Mouse (Mus musculus) intestine, embryonic 14.5 days (tissue): ENCODE results near the gene Serpina16. TPM values are rescaled to one million over a fixed set of nuclear protein-coding genes. Genes with fewer than 3 reads are reported as not detected.
"Not testable (repeated sequence)": the region's sequence is repeated elsewhere in the genome, so short reads cannot be mapped to it uniquely, and the experiment has no call there.

Experiments
- ATAC-seq: fragments of 200-750 bp; cut with Nextera tagmentation; replicated peaks from 2 replicates; pipeline ENCODE4 v1.8.0; 2017; ENCODE audit warnings: low read depth, moderate number of reproducible peaks, moderate TSS enrichment, moderate library complexity; ENCODE audit not compliant: low FRiP score, low TSS enrichment
- DNase-seq: peaks from one replicate; pipeline ENCODE4 v3.0.0-alpha.2; 2018; ENCODE audit warnings: low spot score
- H3K27ac ChIP-seq: fragments of 300-500 bp; sonication (generic); 2 replicates; pipeline ENCODE4 v1.5.1; 2014; ENCODE audit warnings: low read depth, mild to moderate bottlenecking, control low read depth
- H3K27me3 ChIP-seq: fragments of 300-500 bp; sonication (generic); replicated peaks from 2 replicates; pipeline ENCODE4 v1.6.1; 2014; ENCODE audit warnings: low read length, control low read depth; ENCODE audit not compliant: control insufficient read depth, insufficient read depth
- H3K36me3 ChIP-seq: fragments of 300-500 bp; sonication (generic); 2 replicates; pipeline ENCODE4 v1.6.1; 2014; ENCODE audit warnings: low read length, control low read depth; ENCODE audit not compliant: control insufficient read depth, insufficient read depth
- H3K4me1 ChIP-seq: fragments of 300-500 bp; sonication (generic); replicated peaks from 2 replicates; pipeline ENCODE4 v1.6.1; 2014; ENCODE audit warnings: low read length, control low read depth, mixed read lengths; ENCODE audit not compliant: control insufficient read depth, insufficient read depth
- H3K4me2 ChIP-seq: fragments of 300-500 bp; sonication (generic); 2 replicates; pipeline ENCODE4 v1.6.1; 2014; ENCODE audit warnings: low read length
- H3K4me3 ChIP-seq: fragments of 300-500 bp; sonication (generic); 2 replicates; pipeline ENCODE4 v1.5.1; 2014; ENCODE audit warnings: low read depth, low read length, control low read depth, mixed read lengths
- H3K9ac ChIP-seq: fragments of 300-500 bp; sonication (generic); 2 replicates; pipeline ENCODE4 v1.6.1; 2014; ENCODE audit warnings: mild to moderate bottlenecking, low read length
- H3K9me3 ChIP-seq: fragments of 300-500 bp; sonication (generic); 2 replicates; pipeline ENCODE4 v1.6.1; 2016; ENCODE audit warnings: low read length, control low read depth; ENCODE audit not compliant: control insufficient read depth
- WGBS: fragments of 180-500 bp; shearing (Covaris S2); extraction: QIAGEN DNeasy Blood & Tissue Kit; methylation state at CpG from one replicate; pipeline ENCODE4 v1.1.7; 2014; 5-methylcytosine and 5-hydroxymethylcytosine counted together
- polyA plus RNA-seq: library from polyadenylated mRNA; unstranded; fragments of >200 nt; fragmentation: Nextera tagmentation; extraction: Ambion mirVana; gene quantifications from 2 replicates; pipeline ENCODE4 v1.2.1, GENCODE M21; 2014

Serpina16 gene
- polyA plus RNA-seq, 1 experiment from 2014 or later, result 0.27 TPM

- Histone ChIP-seq H3K4me2 (no peak overlapping the region), H3K27me3 (no peaks in the 10 kb centered on the region), H3K36me3 (no peaks in the 10 kb centered on the region), H3K9me3 (no peaks in the 10 kb centered on the region), H3K4me3 (no peak overlapping the region), H3K27ac (no peak overlapping the region), H3K4me1 (no peaks in the 10 kb centered on the region), H3K9ac (no peak overlapping the region)
- DNase-seq, result no peak
- ATAC-seq, result no peak
- WGBS, result 71% methylated on average over 3 of the region's 3 CpGs
Measured at GRCm38 (mm10) chr12:103686050-103686449, 10.1 kb upstream of the Serpina16 start.

DNA sequence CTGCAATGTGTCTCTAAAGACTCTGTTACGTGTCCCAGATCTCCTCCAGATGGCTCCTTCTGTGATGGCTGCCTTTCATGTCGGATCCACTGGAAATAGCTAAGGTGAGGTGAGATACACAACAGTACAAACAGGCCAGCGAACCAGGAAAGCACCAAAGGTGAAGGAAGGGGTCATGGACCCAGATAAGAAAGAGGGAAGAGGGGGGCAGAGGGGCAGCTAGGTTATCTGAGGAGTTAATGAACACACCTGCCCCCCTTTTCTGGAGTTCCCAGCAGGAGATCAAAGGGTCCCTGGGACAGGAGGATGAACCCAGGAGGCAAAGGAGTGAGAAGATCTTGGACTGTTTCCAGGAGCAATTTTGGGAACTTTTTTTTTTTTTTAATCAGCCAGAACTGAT lies 9.4 kb upstream of the Serpina16 start:
- ATAC-seq (no peak), DNase-seq (no peak)
- no peak overlapping the region for H3K27ac ChIP-seq
- no peak overlapping the region for H3K4me3 ChIP-seq
- no peak overlapping the region for H3K9ac ChIP-seq
- 33% methylated on average over 3 of the region's 3 CpGs for WGBS
- H3K9me3 ChIP-seq, result no peaks in the 10 kb centered on the region
- H3K4me1 ChIP-seq, result no peaks in the 10 kb centered on the region
- no peaks in the 10 kb centered on the region for H3K27me3 ChIP-seq
- no peak overlapping the region for H3K4me2 ChIP-seq
- H3K36me3 ChIP-seq, result no peaks in the 10 kb centered on the region

- H3K36me3 ChIP-seq, result no peaks in the 10 kb centered on the region
- DNase-seq (no peak), ATAC-seq (no peak)
- no peak overlapping the region for H3K4me3 ChIP-seq
- H3K4me1 ChIP-seq, result no peaks in the 10 kb centered on the region
- H3K27me3 ChIP-seq, result no peaks in the 10 kb centered on the region
- WGBS, result 38% methylated on average over 4 of the region's 4 CpGs
- H3K4me2 ChIP-seq, result no peak overlapping the region
- no peak overlapping the region for H3K27ac ChIP-seq
- no peak overlapping the region for H3K9ac ChIP-seq
- H3K9me3 ChIP-seq, result no peaks in the 10 kb centered on the region
Measured at GRCm38 (mm10) chr12:103683775-103684174, 7.8 kb upstream of the Serpina16 start.

DNA sequence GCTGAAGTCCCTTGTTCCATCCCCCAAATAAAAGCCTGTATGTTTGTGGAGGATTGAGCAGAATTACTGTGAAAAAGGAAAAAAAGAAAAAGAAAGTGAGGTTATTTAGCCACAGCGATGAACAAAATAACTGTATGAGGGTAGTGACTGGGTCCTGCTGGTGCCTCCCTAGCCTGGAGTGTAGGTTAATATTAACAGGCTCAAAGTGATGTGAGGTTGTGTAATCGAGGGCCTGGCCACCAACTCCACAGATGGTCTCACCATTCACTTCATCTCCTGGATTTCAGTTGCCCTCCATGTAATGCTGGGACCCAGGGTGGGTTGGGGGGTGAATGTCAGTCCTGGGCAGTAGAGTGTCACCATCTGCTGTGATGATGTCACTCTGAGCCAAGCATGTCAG lies 5.8 kb upstream of the Serpina16 start:
- ATAC-seq, result peak; percentile 71
- WGBS, result 64% methylated on average over 2 of the region's 2 CpGs
- H3K4me1 ChIP-seq, result no peaks in the 10 kb centered on the region
- no peaks in the 10 kb centered on the region for H3K9me3 ChIP-seq
- H3K4me2 ChIP-seq, result no peak overlapping the region
- no peak overlapping the region for H3K4me3 ChIP-seq
- DNase-seq, result no peak
- no peak overlapping the region for H3K27ac ChIP-seq
- H3K27me3 ChIP-seq, result no peaks in the 10 kb centered on the region
- no peaks in the 10 kb centered on the region for H3K36me3 ChIP-seq
- H3K9ac ChIP-seq, result no peak overlapping the region

GRCm38 (mm10) chr12:103681169-103681568 lies 5.2 kb upstream of the Serpina16 start:
- Histone ChIP-seq H3K4me1 (no peaks in the 10 kb centered on the region), H3K9me3 (no peaks in the 10 kb centered on the region), H3K9ac (no peak overlapping the region), H3K27me3 (no peaks in the 10 kb centered on the region), H3K4me3 (no peak overlapping the region), H3K4me2 (no peak overlapping the region), H3K36me3 (no peaks in the 10 kb centered on the region), H3K27ac (no peak overlapping the region)
- WGBS, result 63% methylated on average over 2 of the region's 2 CpGs
- ATAC-seq, result no peak
- no peak for DNase-seq

DNA sequence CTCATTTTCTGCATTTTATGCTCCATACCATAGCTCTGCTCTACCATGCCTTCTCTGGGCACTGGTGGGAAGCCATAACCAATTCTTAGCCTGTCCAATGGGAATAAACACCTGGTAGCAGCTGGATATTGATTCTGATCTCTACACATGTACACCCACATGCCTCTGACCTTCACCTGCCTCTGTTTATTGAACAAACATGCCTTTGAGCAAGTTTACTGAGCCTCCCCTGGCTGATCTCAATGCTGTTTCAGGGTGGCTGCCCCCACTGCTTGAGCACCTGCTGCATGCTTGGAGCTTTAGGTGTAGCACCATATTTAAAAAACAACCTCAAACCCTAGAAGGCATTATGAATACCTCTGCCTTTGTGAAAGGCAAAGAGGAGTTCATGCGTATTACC lies 3.9 kb upstream of the Serpina16 start:
- H3K27me3 ChIP-seq, H3K36me3 ChIP-seq, DNase-seq, ATAC-seq, H3K4me2 ChIP-seq, H3K4me1 ChIP-seq, H3K4me3 ChIP-seq, H3K9me3 ChIP-seq, H3K9ac ChIP-seq, H3K27ac ChIP-seq: not testable (repeated sequence)
- WGBS, result 92% methylated on average over 1 of the region's 1 CpGs

- no peak for DNase-seq
- ATAC-seq, result no peak
- Histone ChIP-seq H3K36me3 (no peaks in the 10 kb centered on the region), H3K4me1 (no peaks in the 10 kb centered on the region), H3K9me3 (no peaks in the 10 kb centered on the region), H3K9ac (no peak overlapping the region), H3K27me3 (no peaks in the 10 kb centered on the region), H3K4me2 (no peak overlapping the region), H3K27ac (no peak overlapping the region), H3K4me3 (no peak overlapping the region)
- 70% methylated on average over 2 of the region's 2 CpGs for WGBS
Measured at GRCm38 (mm10) chr12:103673179-103673578, 2.8 kb downstream of the Serpina16 start.

DNA sequence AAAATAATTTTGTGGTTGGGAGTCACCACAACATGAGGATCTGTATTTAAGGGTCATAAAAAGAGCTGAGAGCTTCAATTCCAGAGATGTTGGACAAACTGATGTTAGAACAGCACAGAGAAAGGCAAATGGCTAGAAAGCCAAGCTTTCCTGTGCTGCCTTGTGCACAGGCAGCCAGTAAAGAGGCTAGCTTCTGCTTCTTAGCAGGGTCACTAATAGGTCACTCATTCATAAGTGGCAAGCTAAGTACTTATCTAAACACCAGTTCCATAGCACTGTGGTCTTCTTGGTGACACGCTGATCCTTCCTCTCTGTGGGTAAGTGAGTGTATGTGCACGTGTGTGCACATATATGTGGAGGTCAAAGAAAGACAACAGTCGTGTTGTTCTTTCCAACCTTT lies 4.5 kb downstream of the Serpina16 start:
- H3K27ac ChIP-seq, result no peak overlapping the region
- H3K9me3 ChIP-seq, result no peaks in the 10 kb centered on the region
- 73% methylated on average over 3 of the region's 3 CpGs for WGBS
- H3K9ac ChIP-seq, result no peak overlapping the region
- H3K4me3 ChIP-seq, result no peak overlapping the region
- no peaks in the 10 kb centered on the region for H3K4me1 ChIP-seq
- H3K4me2 ChIP-seq, result no peak overlapping the region
- DNase-seq (no peak), ATAC-seq (no peak)
- H3K36me3 ChIP-seq, result no peaks in the 10 kb centered on the region
- H3K27me3 ChIP-seq, result no peaks in the 10 kb centered on the region

- Histone ChIP-seq H3K9ac (no peak overlapping the region), H3K36me3 (no peaks in the 10 kb centered on the region), H3K27ac (no peak overlapping the region), H3K9me3 (no peaks in the 10 kb centered on the region), H3K4me1 (no peaks in the 10 kb centered on the region), H3K4me3 (no peak overlapping the region), H3K27me3 (no peaks in the 10 kb centered on the region), H3K4me2 (no peak overlapping the region)
- DNase-seq (no peak), ATAC-seq (no peak)
- WGBS, result 69% methylated on average over 2 of the region's 2 CpGs
Measured at GRCm38 (mm10) chr12:103670964-103671363, 5.0 kb downstream of the Serpina16 start.
